Mouse (Mus musculus) CH12.LX (cell line): ENCODE data around the gene Gna15. TPM values are rescaled to one million over a fixed set of nuclear protein-coding genes. Genes with fewer than 3 reads are reported as not detected.

Experiments used
- DNase-seq: peaks from one replicate; pipeline ENCODE4 v3.0.0-alpha.2; 2013; ENCODE audit errors: extremely low read depth
- H3K27ac ChIP-seq: 2 replicates; pipeline ENCODE4 v1.5.1; 2012; ENCODE audit warnings: low read depth, mild to moderate bottlenecking, control low read depth, moderate library complexity; ENCODE audit not compliant: insufficient read depth
- H3K27me3 ChIP-seq: replicated peaks from 2 replicates; pipeline ENCODE3; 2012; ENCODE audit warnings: inconsistent platforms
- H3K36me3 ChIP-seq, 2 experiments: replicated peaks in 1 of 2; 2 replicates each; pipeline versions ENCODE3 to v1.6.1; 2012; ENCODE audit warnings: inconsistent platforms in 1 of 2, low read length in 1 of 2, mild to moderate bottlenecking in 1 of 2, mixed read lengths in 1 of 2, moderate library complexity in 1 of 2; ENCODE audit not compliant: control insufficient read depth in 1 of 2, insufficient read depth in 1 of 2
- H3K4me1 ChIP-seq, 2 experiments: 2 replicates each; pipeline ENCODE4 v1.6.1; 2012; ENCODE audit warnings: inconsistent platforms in 1 of 2, moderate library complexity in 1 of 2; ENCODE audit not compliant: insufficient read depth in 2 of 2, control insufficient read depth in 1 of 2
- H3K4me2 ChIP-seq: 2 replicates; pipeline ENCODE4 v1.6.1; 2012; ENCODE audit warnings: low read depth, mild to moderate bottlenecking, control low read depth; ENCODE audit not compliant: poor library complexity, insufficient read depth, severe bottlenecking
- H3K4me3 ChIP-seq, 3 experiments: fragments of 150-350 bp in 1 of 3; sonication (generic) in 1 of 3; replicated peaks in 1 of 3; 2 replicates each; pipeline versions ENCODE3 to v1.5.1; 2011 to 2012; ENCODE audit warnings: low read depth in 2 of 3, low read length in 2 of 3, mild to moderate bottlenecking in 2 of 3, moderate library complexity in 2 of 3, control low read depth in 1 of 3, improper control_type of control experiment in 1 of 3, inconsistent platforms in 1 of 3, mixed read lengths in 1 of 3; ENCODE audit not compliant: poor library complexity in 1 of 3
- H3K79me2 ChIP-seq: replicated peaks from 2 replicates; pipeline ENCODE4 v1.6.1; 2012; ENCODE audit warnings: mild to moderate bottlenecking, moderate library complexity; ENCODE audit not compliant: control insufficient read depth, poor library complexity, insufficient read depth, severe bottlenecking; ENCODE audit errors: extremely low read depth
- H3K9ac ChIP-seq: 2 replicates; pipeline ENCODE4 v1.6.1; 2012; ENCODE audit warnings: low read depth, mild to moderate bottlenecking, control low read depth, moderate library complexity; ENCODE audit not compliant: insufficient read depth
- H3K9me3 ChIP-seq: replicated peaks from 2 replicates; pipeline ENCODE3; 2012; ENCODE audit warnings: low read length, inconsistent platforms, mixed read lengths
- CHD2 ChIP-seq: IDR thresholded peaks from 2 replicates; pipeline ENCODE4 v1.6.1; 2011; ENCODE audit warnings: low read length, improper control_type of control experiment
- ELF1 ChIP-seq: IDR thresholded peaks from 2 replicates; pipeline ENCODE4 v1.6.1; 2014; ENCODE audit warnings: low read depth, mild to moderate bottlenecking, inconsistent platforms, low read length, improper control_type of control experiment
- GABPA ChIP-seq: IDR thresholded peaks from 2 replicates; pipeline ENCODE4 v1.6.1; 2012; ENCODE audit warnings: low read depth, low read length, improper control_type of control experiment, inconsistent platforms; ENCODE audit not compliant: insufficient replicate concordance
- JUND ChIP-seq: conservative IDR thresholded peaks from 2 replicates; pipeline ENCODE4 v1.6.1; 2011; ENCODE audit warnings: low read depth, low read length, improper control_type of control experiment
- MAX ChIP-seq: IDR thresholded peaks from 2 replicates; pipeline ENCODE4 v1.6.1; 2011; ENCODE audit warnings: low read length, improper control_type of control experiment
- MAZ ChIP-seq: IDR thresholded peaks from 2 replicates; pipeline ENCODE4 v1.6.1; 2012; ENCODE audit warnings: low read depth, mild to moderate bottlenecking, inconsistent platforms, low read length, improper control_type of control experiment, moderate library complexity
- MEF2A ChIP-seq: IDR thresholded peaks from 2 replicates; pipeline ENCODE4 v1.6.1; 2014; ENCODE audit warnings: low read depth, mild to moderate bottlenecking, inconsistent platforms, low read length, improper control_type of control experiment, borderline replicate concordance
- NRF1 ChIP-seq: IDR thresholded peaks from 2 replicates; pipeline ENCODE4 v1.6.1; 2014; ENCODE audit warnings: low read depth, mild to moderate bottlenecking, inconsistent platforms, low read length, improper control_type of control experiment, moderate library complexity
- PAX5 ChIP-seq: IDR thresholded peaks from 2 replicates; pipeline ENCODE4 v1.6.1; 2012; ENCODE audit warnings: low read length, inconsistent platforms, mixed read lengths
- POLR2A ChIP-seq: IDR thresholded peaks from 2 replicates; pipeline ENCODE4 v1.6.1; 2011; ENCODE audit warnings: low read depth, mild to moderate bottlenecking, improper control_type of control experiment, low read length
- TBP ChIP-seq: conservative IDR thresholded peaks from 2 replicates; pipeline ENCODE4 v1.6.1; 2011; ENCODE audit warnings: low read depth, low read length, improper control_type of control experiment
- UBTF ChIP-seq: IDR thresholded peaks from 2 replicates; pipeline ENCODE4 v1.6.1; 2012; ENCODE audit warnings: low read depth, mild to moderate bottlenecking, inconsistent platforms, low read length, improper control_type of control experiment, moderate library complexity
- ZKSCAN1 ChIP-seq: IDR thresholded peaks from 2 replicates; pipeline ENCODE4 v1.6.1; 2012; ENCODE audit warnings: low read depth, inconsistent platforms, low read length, improper control_type of control experiment, borderline replicate concordance
- dilution Hi-C: fragments of 300-500 bp; cut with MboI; formaldehyde crosslinking; loops from 2 replicates; pipeline ENCODE4 v1.14.3; 2020; ENCODE audit warnings: low sequenced_read_pairs; ENCODE audit not compliant: extremely low pct_unique_long_range_greater_than_20kb, extremely low pct_ligation_motif_present
- in situ Hi-C: fragments of 300-500 bp; cut with MboI; formaldehyde crosslinking; loops from 3 replicates; pipeline ENCODE4 v1.14.3; 2019; ENCODE audit warnings: low sequenced_read_pairs, low pct_ligation_motif_present, low pct_unique_long_range_greater_than_20kb, mixed read lengths
- polyA plus RNA-seq: library from polyadenylated mRNA; unstranded; fragments of >175 nt; gene quantifications from 2 replicates; pipeline ENCODE4 v1.2.1, GENCODE M21; 2012; ENCODE audit warnings: low read depth; ENCODE audit not compliant: insufficient read length
- total RNA-seq, 2 experiments: library from RNA; depleted of rRNA; stranded (reverse); fragments of 300-350 nt in 1 of 2; fragments of >200 nt in 1 of 2; gene quantifications; 2 replicates each; pipeline ENCODE4 v1.2.3; 2012 to 2014

The Gna15 gene
- total and polyA plus RNA-seq, 3 experiments = 5.2 to 10.0 (median 5.2) TPM

DNA sequence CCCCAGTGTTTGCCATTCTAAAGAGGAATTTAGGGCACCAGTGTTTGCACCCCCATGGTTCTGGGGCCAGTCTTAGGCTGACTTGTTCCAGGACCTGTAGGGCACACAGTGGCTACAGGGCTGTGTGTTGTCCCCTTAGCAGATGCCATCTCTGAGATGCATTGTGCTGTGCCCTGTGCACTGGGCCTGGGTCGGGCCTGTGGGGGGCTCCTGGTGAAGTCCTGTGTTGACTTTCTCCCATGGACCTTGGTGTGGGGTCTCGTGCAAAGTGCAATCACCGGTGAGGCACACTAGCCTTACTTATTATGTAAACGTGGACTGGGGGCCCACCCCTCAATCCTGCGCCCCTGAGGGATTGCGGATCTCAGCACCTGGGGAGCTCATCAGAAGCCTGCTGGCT, 38.4 kb upstream of the Gna15 start:
- H3K4me3 ChIP-seq = no peak overlapping the region

GRCm38 (mm10) chr10:81560719-81561459, 36.9 kb upstream of the Gna15 start:
- Histone ChIP-seq H3K79me2 (peaks cover 14% of the 10 kb centered on the region; the same call in 1 of the 2 replicates), H3K36me3 (peaks cover 8 to 21% of the 10 kb centered on the region in 2 experiments), H3K9ac (peak overlapping the region; percentile 75), H3K27me3 (peaks cover 70% of the 10 kb centered on the region), H3K9me3 (peaks cover 5% of the 10 kb centered on the region), H3K4me2 (peak overlapping the region; percentile 84), H3K4me3 (peak overlapping the region; percentile 47 to 80 (median 76)), H3K27ac (peak overlapping the region; percentile 30; the same call in 1 of the 2 replicates), H3K4me1 (peaks cover 5 to 16% of the 10 kb centered on the region in 2 experiments; a peak in 3 of 4 replicates)
- TF ChIP-seq CHD2 (no peak), ELF1 (peak; percentile 78), TBP (no peak), MEF2A (no peak), NRF1 (0 out of 2 replicates have a peak, but pooled peaks have one; percentile 15), MAZ (peak; percentile 62; the same call in 1 of the 2 replicates)
- DNase-seq = no peak
- dilution Hi-C loops = no loop called here
- in situ Hi-C loops = loop anchor here (5.0 kb wide), 1 partner anchor 41 kb away; the partner anchor contains the start of gene Tle6

More for the DNA sequence above, 38.4 kb upstream of the Gna15 start:
- dilution Hi-C loops = no loop called here
- H3K4me1 ChIP-seq = peaks cover 5 to 15% of the 10 kb centered on the region in 2 experiments; a peak in 3 of 4 replicates
- H3K27me3 ChIP-seq = peaks cover 76% of the 10 kb centered on the region
- no peak for DNase-seq
- H3K36me3 ChIP-seq = peaks cover 8 to 25% of the 10 kb centered on the region in 2 experiments
- peaks cover 14% of the 10 kb centered on the region; the same call in 1 of the 2 replicates for H3K79me2 ChIP-seq
- TF ChIP-seq ZKSCAN1 = no peak
- TF ChIP-seq POLR2A = no peak
- no peak for TF ChIP-seq UBTF
- no peak for TF ChIP-seq MAZ
- TF ChIP-seq GABPA = no peak
- no peak for TF ChIP-seq ELF1
- no peak for TF ChIP-seq PAX5
- TF ChIP-seq MAX = no peak
- TF ChIP-seq JUND = no peak
- TF ChIP-seq, all 38 proteins: peak for 0
- H3K9ac ChIP-seq = no peak overlapping the region
- in situ Hi-C loops = loop anchor here (5.0 kb wide), 1 partner anchor 40 kb away; the partner anchor contains the start of gene Tle6
- H3K4me2 ChIP-seq = no peak overlapping the region
- H3K27ac ChIP-seq = no peak overlapping the region
- no peaks in the 10 kb centered on the region for H3K9me3 ChIP-seq
